8 mouse cellular contexts compared by ENCODE assay signal in genomic region chr4:141301591-141302427, GRCm38 (mm10). TPM values are rescaled to one million over a fixed set of nuclear protein-coding genes. Genes with fewer than 3 reads are reported as not detected.
DNase-seq lines count a peak whose midpoint lies in the region; ATAC-seq and TF ChIP-seq lines count a peak whose summit lies in the region.

No protein-coding gene starts in this region.

- WGBS in kidney, postnatal 0 days, result under 1% methylated on average over 45 of the region's 51 CpGs
- WGBS in embryonic facial prominence, embryonic 11.5 days, result under 1% methylated on average over 51 of the region's 51 CpGs
- WGBS in intestine, embryonic 14.5 days, result 2% methylated on average over 51 of the region's 51 CpGs
- 2% methylated on average over 50 of the region's 51 CpGs for WGBS in macrophage (ENCODE audit: missing documents)

- 0 out of 2 replicates have a peak, but pooled peaks have one; percentile 8 for ATAC-seq in kidney, postnatal 0 days (replicated peaks; ENCODE audit: low FRiP score, low read depth)
- ATAC-seq in embryonic facial prominence, embryonic 11.5 days (replicated peaks; ENCODE audit: insufficient number of reproducible peaks, low FRiP score, low TSS enrichment, low read depth), result no peak
- ATAC-seq in intestine, embryonic 14.5 days (replicated peaks; ENCODE audit: low FRiP score, low TSS enrichment, low read depth), result no peak; the same call in 1 of the 2 replicates

- H3K79me2 ChIP-seq in macrophage (ENCODE audit: inconsistent target), result no peaks in the 10 kb centered on the region

- H3K36me3 ChIP-seq in kidney, postnatal 0 days (ENCODE audit: insufficient read depth, low read length), result no peaks in the 10 kb centered on the region
- H3K36me3 ChIP-seq in embryonic facial prominence, embryonic 11.5 days (replicated peaks; ENCODE audit: control insufficient read depth, insufficient read depth, low read depth, low read length), result no peaks in the 10 kb centered on the region
- no peaks in the 10 kb centered on the region for H3K36me3 ChIP-seq in intestine, embryonic 14.5 days (ENCODE audit: control insufficient read depth, insufficient read depth, low read length)
- no peaks in the 10 kb centered on the region for H3K36me3 ChIP-seq in macrophage (ENCODE audit: inconsistent target)

- intact Hi-C loops in left cerebral cortex, postnatal 36 days (cut with DNase I), result no loop called here

- H3K27ac ChIP-seq in kidney, postnatal 0 days, result peak overlapping the region; percentile 63
- H3K27ac ChIP-seq in embryonic facial prominence, embryonic 11.5 days (replicated peaks; ENCODE audit: low read depth, low read length), result 0 out of 2 replicates have a peak overlapping the region, but pooled peaks have one; percentile 35
- peak overlapping the region; percentile 30; the same call in 1 of the 2 replicates for H3K27ac ChIP-seq in intestine, embryonic 14.5 days (ENCODE audit: low read depth)
- no peak overlapping the region for H3K27ac ChIP-seq in macrophage

- H3K4me3 ChIP-seq in kidney, postnatal 0 days (replicated peaks; ENCODE audit: low read depth, low read length), result peak overlapping the region; percentile 70
- H3K4me3 ChIP-seq in embryonic facial prominence, embryonic 11.5 days (ENCODE audit: low read depth, low read length), result peak overlapping the region; percentile 62
- peak overlapping the region; percentile 68 for H3K4me3 ChIP-seq in intestine, embryonic 14.5 days (ENCODE audit: low read depth, low read length)
- peak overlapping the region; percentile 8; the same call in 1 of the 2 replicates for H3K4me3 ChIP-seq in macrophage (ENCODE audit: inconsistent target)

- H3K9ac ChIP-seq in kidney, postnatal 0 days (ENCODE audit: low read depth, low read length), result peak overlapping the region; percentile 81
- peak overlapping the region; percentile 69 for H3K9ac ChIP-seq in embryonic facial prominence, embryonic 11.5 days (replicated peaks; ENCODE audit: low read length)
- peak overlapping the region; percentile 68 for H3K9ac ChIP-seq in intestine, embryonic 14.5 days (ENCODE audit: low read length)

- peaks cover 24% of the 10 kb centered on the region for H3K4me1 ChIP-seq in kidney, postnatal 0 days (replicated peaks; ENCODE audit: insufficient read depth, low read length)
- H3K4me1 ChIP-seq in embryonic facial prominence, embryonic 11.5 days (ENCODE audit: control insufficient read depth, insufficient read depth, low read length), result peaks cover 7% of the 10 kb centered on the region
- H3K4me1 ChIP-seq in intestine, embryonic 14.5 days (replicated peaks; ENCODE audit: control insufficient read depth, insufficient read depth, low read length), result peaks cover 9% of the 10 kb centered on the region; the same call in 1 of the 2 replicates

- DNase-seq in kidney, postnatal 0 days (ENCODE audit: low spot score), result no peak
- DNase-seq in kidney, adult 18-20 months, result no peak
- no peak for DNase-seq in embryonic facial prominence, embryonic 11.5 days (ENCODE audit: low spot score)
- DNase-seq in intestine, embryonic 14.5 days (ENCODE audit: low spot score), result peak; percentile 71
- no peak for DNase-seq in cerebellum, adult 9-11 months
- DNase-seq in cerebellum, adult 11-12 months, result no peak
- DNase-seq in left cerebral cortex, postnatal 36 days (ENCODE audit: low spot score in 2 of 2), result no peak

- TF ChIP-seq CTCF in kidney, postnatal 0 days (IDR thresholded peaks at IDR 0.05; ENCODE audit: low read depth), result no peak

- no peaks in the 10 kb centered on the region for H3K27me3 ChIP-seq in kidney, postnatal 0 days (ENCODE audit: insufficient read depth, low read length)
- peaks cover 26% of the 10 kb centered on the region for H3K27me3 ChIP-seq in embryonic facial prominence, embryonic 11.5 days (ENCODE audit: control insufficient read depth, insufficient read depth, low read length)
- peaks cover 15% of the 10 kb centered on the region for H3K27me3 ChIP-seq in intestine, embryonic 14.5 days (replicated peaks; ENCODE audit: control insufficient read depth, insufficient read depth, low read length)

- peak overlapping the region; percentile 89 for H3K4me2 ChIP-seq in kidney, postnatal 0 days (ENCODE audit: low read length)
- peak overlapping the region; percentile 98 for H3K4me2 ChIP-seq in embryonic facial prominence, embryonic 11.5 days (ENCODE audit: low read depth, low read length)
- H3K4me2 ChIP-seq in intestine, embryonic 14.5 days (ENCODE audit: low read length), result peak overlapping the region; percentile 95

- H3K9me3 ChIP-seq in kidney, postnatal 0 days (replicated peaks; ENCODE audit: low read length), result no peaks in the 10 kb centered on the region
- no peaks in the 10 kb centered on the region for H3K9me3 ChIP-seq in embryonic facial prominence, embryonic 11.5 days (replicated peaks; ENCODE audit: control insufficient read depth, low read length)
- no peaks in the 10 kb centered on the region for H3K9me3 ChIP-seq in intestine, embryonic 14.5 days (ENCODE audit: control insufficient read depth, low read length)

RNA-seq across cellular contexts. Expression of gene Epha2, which starts 0.8 kb away (rescaled TPM):
- polyA plus RNA-seq in kidney, postnatal 0 days (2015; fragmentation: Nextera tagmentation; extraction: Ambion mirVana), result 5.6 and 5.8 TPM in 2 replicates
- 1.0 and 1.4 TPM in 2 replicates for polyA plus RNA-seq in embryonic facial prominence, embryonic 11.5 days (2014; fragmentation: Nextera tagmentation; extraction: Ambion mirVana)
- polyA plus RNA-seq in intestine, embryonic 14.5 days (2014; fragmentation: Nextera tagmentation; extraction: Ambion mirVana), result 3.4 and 3.5 TPM in 2 replicates
- total RNA-seq in macrophage (2018; cell fraction: chromatin; rRNA removed), result 1 to 10 TPM in 1 of 26 experiments, under 1 TPM in 6, not detected in 19; 0.16 to 1.0 (median 0.61) TPM
- total RNA-seq in macrophage (2018; cell fraction: cytosol; rRNA removed), result under 1 TPM in 13 of 26 experiments, not detected in 13; 0.03 to 0.28 (median 0.09) TPM
- 1 to 10 TPM in 2 of 26 experiments, under 1 TPM in 11, not detected in 13; 0.10 to 1.5 (median 0.24) TPM for total RNA-seq in macrophage (2018; cell fraction: nucleus; rRNA removed)
- 0.03 to 0.17 TPM in 2 of 3 replicates, not detected in the other for polyA plus RNA-seq in macrophage (2018)
- 1 to 10 TPM; 1.4 to 1.5 TPM for total RNA-seq in left cerebral cortex, postnatal 36 days (2021)

Comparison
In these comparisons a context has a peak if more than half of its experiments do, and no peak if none do; other contexts are left out.
1. H3K4me3 ChIP-seq: peak in every context shown above with its lines; median percentile 70 in kidney, postnatal 0 days; 68 in intestine, embryonic 14.5 days; 62 in embryonic facial prominence, embryonic 11.5 days; 8 in macrophage.